Mouse (Mus musculus): ENCODE data around the gene Thbs4.

GRCm38 (mm10) chr13:92722389-92722788, 72.2 kb downstream of the Thbs4 start:
- no peak for TF ChIP-seq POLR2A (IDR thresholded peaks at IDR 0.05; ENCODE audit: borderline replicate concordance, control insufficient read depth, low read depth, low read length)
- no peak for TF ChIP-seq CTCF (IDR thresholded peaks at IDR 0.05; ENCODE audit: control insufficient read depth, insufficient read depth, low read length)

Measured in bone marrow, adult 2 months (tissue).